Mouse (Mus musculus): ENCODE results near the gene Lclat1.

DNA sequence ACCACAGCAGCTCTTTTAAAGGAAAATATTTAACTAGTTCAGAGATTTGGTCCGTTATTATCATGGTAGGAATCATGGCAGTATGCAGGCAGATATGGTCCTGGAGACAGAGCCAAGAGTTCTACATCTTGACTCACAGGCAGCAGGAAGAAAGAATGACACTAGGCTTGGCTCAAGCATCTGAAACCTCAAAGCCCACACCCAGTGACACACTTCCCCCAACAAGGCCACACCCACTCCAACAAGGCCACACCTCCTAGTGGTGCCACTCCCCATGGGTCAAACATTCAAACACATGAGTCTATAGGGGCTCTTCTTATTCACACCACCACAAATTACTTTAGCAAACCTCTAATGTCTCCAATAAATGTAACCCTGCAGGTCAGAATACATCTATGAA lies 45.1 kb upstream of the Lclat1 start:
- TF ChIP-seq CTCF (IDR thresholded peaks at IDR 0.05; ENCODE audit: low read depth, low read length) (no peak), POLR2A (IDR thresholded peaks at IDR 0.05; ENCODE audit: borderline replicate concordance, low read depth, low read length) (no peak)

All from bone marrow macrophage, adult 2 months (primary cell).